Mouse (Mus musculus) CH12.LX (cell line): Measurements from ENCODE around the gene Olfr411. TPM values are rescaled to one million over a fixed set of nuclear protein-coding genes. Genes with fewer than 3 reads are reported as not detected.
A peak's percentile ranks its signal among the peaks of the same experiment; 100 is the strongest.

Source experiments
- DNase-seq: peaks from one replicate; pipeline ENCODE4 v3.0.0-alpha.2; 2013; ENCODE audit errors: extremely low read depth
- H3K27ac ChIP-seq: 2 replicates; pipeline ENCODE4 v1.5.1; 2012; ENCODE audit warnings: low read depth, mild to moderate bottlenecking, control low read depth, moderate library complexity; ENCODE audit not compliant: insufficient read depth
- H3K27me3 ChIP-seq: replicated peaks from 2 replicates; pipeline ENCODE3; 2012; ENCODE audit warnings: inconsistent platforms
- H3K36me3 ChIP-seq, 2 experiments: replicated peaks in 1 of 2; 2 replicates each; pipeline versions ENCODE3 to v1.6.1; 2012; ENCODE audit warnings: inconsistent platforms in 1 of 2, low read length in 1 of 2, mild to moderate bottlenecking in 1 of 2, mixed read lengths in 1 of 2, moderate library complexity in 1 of 2; ENCODE audit not compliant: control insufficient read depth in 1 of 2, insufficient read depth in 1 of 2
- H3K4me1 ChIP-seq, 2 experiments: 2 replicates each; pipeline ENCODE4 v1.6.1; 2012; ENCODE audit warnings: inconsistent platforms in 1 of 2, moderate library complexity in 1 of 2; ENCODE audit not compliant: insufficient read depth in 2 of 2, control insufficient read depth in 1 of 2
- H3K4me2 ChIP-seq: 2 replicates; pipeline ENCODE4 v1.6.1; 2012; ENCODE audit warnings: low read depth, mild to moderate bottlenecking, control low read depth; ENCODE audit not compliant: poor library complexity, insufficient read depth, severe bottlenecking
- H3K4me3 ChIP-seq, 3 experiments: fragments of 150-350 bp in 1 of 3; sonication (generic) in 1 of 3; replicated peaks in 1 of 3; 2 replicates each; pipeline versions ENCODE3 to v1.5.1; 2011 to 2012; ENCODE audit warnings: low read depth in 2 of 3, low read length in 2 of 3, mild to moderate bottlenecking in 2 of 3, moderate library complexity in 2 of 3, control low read depth in 1 of 3, improper control_type of control experiment in 1 of 3, inconsistent platforms in 1 of 3, mixed read lengths in 1 of 3; ENCODE audit not compliant: poor library complexity in 1 of 3
- H3K79me2 ChIP-seq: replicated peaks from 2 replicates; pipeline ENCODE4 v1.6.1; 2012; ENCODE audit warnings: mild to moderate bottlenecking, moderate library complexity; ENCODE audit not compliant: control insufficient read depth, poor library complexity, insufficient read depth, severe bottlenecking; ENCODE audit errors: extremely low read depth
- H3K9ac ChIP-seq: 2 replicates; pipeline ENCODE4 v1.6.1; 2012; ENCODE audit warnings: low read depth, mild to moderate bottlenecking, control low read depth, moderate library complexity; ENCODE audit not compliant: insufficient read depth
- H3K9me3 ChIP-seq: replicated peaks from 2 replicates; pipeline ENCODE3; 2012; ENCODE audit warnings: low read length, inconsistent platforms, mixed read lengths
- CTCF ChIP-seq, 2 experiments: IDR thresholded peaks in 1 of 2; conservative IDR thresholded peaks in 1 of 2; 2 replicates each; pipeline ENCODE4 v1.5.1; 2011 to 2012; ENCODE audit warnings: low read depth in 2 of 2, low read length in 2 of 2, improper control_type of control experiment in 1 of 2, inconsistent platforms in 1 of 2, mild to moderate bottlenecking in 1 of 2, moderate library complexity in 1 of 2
- E2F4 ChIP-seq: IDR thresholded peaks from 2 replicates; pipeline ENCODE4 v1.6.1; 2011; ENCODE audit warnings: low read depth, low read length, improper control_type of control experiment; ENCODE audit not compliant: insufficient replicate concordance
- IRF4 ChIP-seq: IDR thresholded peaks from 2 replicates; pipeline ENCODE4 v1.6.1; 2014; ENCODE audit warnings: low read depth, mild to moderate bottlenecking, inconsistent platforms, low read length, improper control_type of control experiment
- JUN ChIP-seq: IDR thresholded peaks from 2 replicates; pipeline ENCODE4 v1.6.1; 2011; ENCODE audit warnings: low read depth, mild to moderate bottlenecking, low read length, improper control_type of control experiment, moderate library complexity; ENCODE audit not compliant: insufficient read depth
- MAZ ChIP-seq: IDR thresholded peaks from 2 replicates; pipeline ENCODE4 v1.6.1; 2012; ENCODE audit warnings: low read depth, mild to moderate bottlenecking, inconsistent platforms, low read length, improper control_type of control experiment, moderate library complexity
- MEF2A ChIP-seq: IDR thresholded peaks from 2 replicates; pipeline ENCODE4 v1.6.1; 2014; ENCODE audit warnings: low read depth, mild to moderate bottlenecking, inconsistent platforms, low read length, improper control_type of control experiment, borderline replicate concordance
- MXI1 ChIP-seq: IDR thresholded peaks from 2 replicates; pipeline ENCODE4 v1.6.1; 2011; ENCODE audit warnings: mild to moderate bottlenecking, low read depth, low read length, improper control_type of control experiment
- MYC ChIP-seq: IDR thresholded peaks from 2 replicates; pipeline ENCODE4 v1.6.1; 2011; ENCODE audit warnings: low read depth, mild to moderate bottlenecking, improper control_type of control experiment, low read length
- NELFE ChIP-seq: IDR thresholded peaks from 2 replicates; pipeline ENCODE4 v1.6.1; 2011; ENCODE audit warnings: low read depth, low read length, improper control_type of control experiment
- NRF1 ChIP-seq: IDR thresholded peaks from 2 replicates; pipeline ENCODE4 v1.6.1; 2014; ENCODE audit warnings: low read depth, mild to moderate bottlenecking, inconsistent platforms, low read length, improper control_type of control experiment, moderate library complexity
- POLR2A ChIP-seq: IDR thresholded peaks from 2 replicates; pipeline ENCODE4 v1.6.1; 2011; ENCODE audit warnings: low read depth, mild to moderate bottlenecking, improper control_type of control experiment, low read length
- POLR2AphosphoS2 ChIP-seq: IDR thresholded peaks from 2 replicates; pipeline ENCODE4 v1.6.1; 2011; ENCODE audit warnings: low read depth, low read length, improper control_type of control experiment
- RAD21 ChIP-seq: IDR thresholded peaks from 2 replicates; pipeline ENCODE4 v1.6.1; 2011; ENCODE audit warnings: low read depth, mild to moderate bottlenecking, low read length, improper control_type of control experiment, moderate library complexity
- SIN3A ChIP-seq: IDR thresholded peaks from 2 replicates; pipeline ENCODE4 v1.6.1; 2012; ENCODE audit warnings: low read length, improper control_type of control experiment, inconsistent platforms
- SMC3 ChIP-seq: IDR thresholded peaks from 2 replicates; pipeline ENCODE4 v1.6.1; 2011; ENCODE audit warnings: low read depth, low read length, improper control_type of control experiment
- UBTF ChIP-seq: IDR thresholded peaks from 2 replicates; pipeline ENCODE4 v1.6.1; 2012; ENCODE audit warnings: low read depth, mild to moderate bottlenecking, inconsistent platforms, low read length, improper control_type of control experiment, moderate library complexity
- USF1 ChIP-seq: IDR thresholded peaks from 2 replicates; pipeline ENCODE4 v1.6.1; 2014; ENCODE audit warnings: low read depth, mild to moderate bottlenecking, inconsistent platforms, low read length, improper control_type of control experiment
- ZC3H11A ChIP-seq: IDR thresholded peaks from 2 replicates; pipeline ENCODE4 v1.6.1; 2012; ENCODE audit warnings: low read depth, mild to moderate bottlenecking, inconsistent platforms, low read length, improper control_type of control experiment
- ZNF384 ChIP-seq: IDR thresholded peaks from 2 replicates; pipeline ENCODE4 v1.6.1; 2012; ENCODE audit warnings: low read depth, low read length, improper control_type of control experiment, inconsistent platforms
- dilution Hi-C: fragments of 300-500 bp; cut with MboI; formaldehyde crosslinking; loops from 2 replicates; pipeline ENCODE4 v1.14.3; 2020; ENCODE audit warnings: low sequenced_read_pairs; ENCODE audit not compliant: extremely low pct_unique_long_range_greater_than_20kb, extremely low pct_ligation_motif_present
- in situ Hi-C: fragments of 300-500 bp; cut with MboI; formaldehyde crosslinking; loops from 3 replicates; pipeline ENCODE4 v1.14.3; 2019; ENCODE audit warnings: low sequenced_read_pairs, low pct_ligation_motif_present, low pct_unique_long_range_greater_than_20kb, mixed read lengths
- polyA plus RNA-seq: library from polyadenylated mRNA; unstranded; fragments of >175 nt; gene quantifications from 2 replicates; pipeline ENCODE4 v1.2.1, GENCODE M21; 2012; ENCODE audit warnings: low read depth; ENCODE audit not compliant: insufficient read length
- total RNA-seq, 2 experiments: library from RNA; depleted of rRNA; stranded (reverse); fragments of 300-350 nt in 1 of 2; fragments of >200 nt in 1 of 2; gene quantifications; 2 replicates each; pipeline ENCODE4 v1.2.3; 2012 to 2014

Olfr411 gene
- not detected in 2 replicates for total RNA-seq (2012; rRNA removed)
- not detected in 2 replicates for total RNA-seq (2014; rRNA removed)
- not detected in 2 replicates for polyA plus RNA-seq

GRCm38 (mm10) chr11:74352550-74352949, at the start of gene Olfr411:
Gene Olfr411, minus strand, starts transcription at chr11:74352650.
- H3K9ac ChIP-seq = no peak within 1 kb of the TSS
- dilution Hi-C loops (no loop called here), in situ Hi-C loops (loop anchor here (25.0 kb wide), 2 partner anchors 1065 to 1215 kb away; partner anchors contain the start of gene Haspin)
- H3K4me1 ChIP-seq = no peaks in the 10 kb centered on the region
- H3K36me3 ChIP-seq = no peaks in the 10 kb centered on the region
- H3K79me2 ChIP-seq = no peaks in the 10 kb centered on the region
- no peak for DNase-seq
- no peak within 1 kb of the TSS for H3K4me2 ChIP-seq
- no peak within 1 kb of the TSS for H3K27ac ChIP-seq
- H3K27me3 ChIP-seq = peaks cover 92% of the 10 kb centered on the region
- peaks cover 7% of the 10 kb centered on the region for H3K9me3 ChIP-seq
- TF ChIP-seq USF1 = no peak
- TF ChIP-seq NELFE = no peak
- TF ChIP-seq IRF4 = no peak
- no peak for TF ChIP-seq POLR2AphosphoS2
- no peak for TF ChIP-seq MEF2A
- TF ChIP-seq ZNF384 = no peak
- no peak for TF ChIP-seq POLR2A
- TF ChIP-seq MAZ = no peak
- no peak for TF ChIP-seq E2F4
- no peak for TF ChIP-seq JUN
- TF ChIP-seq NRF1 = no peak
- TF ChIP-seq MYC = no peak
- H3K4me3 ChIP-seq = no peak within 1 kb of the TSS

GRCm38 (mm10) chr11:74402126-74402525, 49.7 kb upstream of the Olfr411 start:
- peak; percentile 52 for DNase-seq
- in situ Hi-C loops (no loop called here), dilution Hi-C loops (no loop called here)
- Histone ChIP-seq H3K27ac (no peak overlapping the region), H3K27me3 (no peaks in the 10 kb centered on the region), H3K4me2 (no peak overlapping the region), H3K9me3 (no peaks in the 10 kb centered on the region), H3K4me3 (no peak overlapping the region), H3K9ac (no peak overlapping the region), H3K4me1 (peaks cover 3 to 52% of the 10 kb centered on the region in 2 experiments), H3K36me3 (peaks cover 91 to 100% of the 10 kb centered on the region in 2 experiments), H3K79me2 (0 out of 2 replicates have a peak, but pooled peaks cover 2% of the 10 kb centered on the region)
- TF ChIP-seq SIN3A (no peak), CTCF (conservative IDR thresholded peaks at IDR 0.05 in 1 of 2, IDR thresholded peaks at IDR 0.05 in 1 of 2; ENCODE audit: low read depth in 2 of 2, low read length in 2 of 2) (peak; percentile 65 to 88), MEF2A (no peak), SMC3 (peak; percentile 89), E2F4 (no peak), UBTF (no peak), RAD21 (peak; percentile 86), MXI1 (no peak), MYC (no peak), JUN (no peak), ZC3H11A (peak; percentile 58; the same call in 1 of the 2 replicates), POLR2A (no peak)
